Comparison of ENCODE assay signal across 21 mouse cellular contexts in the genomic region with DNA sequence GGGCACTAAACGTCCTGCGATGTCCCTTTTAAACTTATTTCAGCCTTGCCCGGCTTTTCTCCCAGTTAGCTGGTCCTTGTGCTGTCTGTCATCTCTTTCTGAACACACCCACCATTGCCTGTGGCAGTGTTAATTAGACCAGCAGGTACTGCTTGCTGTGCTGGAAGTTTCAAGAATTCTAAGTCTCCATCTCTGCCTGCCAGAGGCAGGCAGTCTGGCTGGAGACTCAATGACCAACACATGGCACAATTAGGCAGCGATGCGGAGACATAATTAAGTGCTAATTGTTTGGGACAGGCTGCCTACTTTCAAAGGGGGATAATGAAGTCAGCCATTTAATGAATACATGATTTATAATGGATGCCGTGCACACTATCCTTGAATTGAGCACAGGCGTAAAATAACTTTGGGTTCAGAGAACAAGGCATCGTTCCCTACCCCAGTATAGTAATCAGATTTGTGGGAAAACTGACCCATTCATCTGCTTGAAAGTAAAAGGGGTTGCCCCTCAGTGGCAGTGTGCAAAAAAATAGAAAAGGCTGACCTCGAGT. TPM values are rescaled to one million over a fixed set of nuclear protein-coding genes. Genes with fewer than 3 reads are reported as not detected.
A peak's percentile ranks its signal among the peaks of the same experiment; 100 is the strongest.
DNase-seq lines count a peak whose midpoint lies in the region; ATAC-seq lines count a peak whose summit lies in the region.
"Had no signal": no experiment of that assay in that cellular context is flagged by ENCODE, and none has a peak within 500 bp of the region (broad histone marks: within the 10 kb centered on the region; RNA-seq: fewer than 3 reads in every experiment).

No protein-coding gene starts in this region.

- H3K9me3 ChIP-seq in midbrain, embryonic 14.5 days (ENCODE audit: control insufficient read depth, low read length), result peaks cover 6% of the 10 kb centered on the region; the same call in 1 of the 2 replicates
- H3K9me3 ChIP-seq in midbrain, embryonic 16.5 days (replicated peaks; ENCODE audit: control insufficient read depth, low read length, poor library complexity, severe bottlenecking), result peaks cover 3% of the 10 kb centered on the region; the same call in 1 of the 2 replicates
- 0 out of 2 replicates have a peak, but pooled peaks cover 3% of the 10 kb centered on the region for H3K9me3 ChIP-seq in forebrain, embryonic 14.5 days (replicated peaks; ENCODE audit: control insufficient read depth, low read length)
- H3K9me3 ChIP-seq: limb, embryonic 15.5 days had no signal

- WGBS in midbrain, embryonic 14.5 days, result 71% methylated on average over 9 of the region's 9 CpGs
- 61% methylated on average over 9 of the region's 9 CpGs for WGBS in midbrain, embryonic 16.5 days
- 4% methylated on average over 9 of the region's 9 CpGs for WGBS in forebrain, embryonic 14.5 days

- no peaks in the 10 kb centered on the region for H3K4me1 ChIP-seq in midbrain, embryonic 14.5 days (ENCODE audit: control insufficient read depth, insufficient read depth, low read length)
- H3K4me1 ChIP-seq in midbrain, embryonic 16.5 days (ENCODE audit: control insufficient read depth, insufficient read depth, low read length), result no peaks in the 10 kb centered on the region
- H3K4me1 ChIP-seq in forebrain, embryonic 14.5 days (ENCODE audit: control insufficient read depth, insufficient read depth, low read length), result peaks cover 6% of the 10 kb centered on the region

- no peak overlapping the region for H3K4me3 ChIP-seq in midbrain, embryonic 14.5 days (replicated peaks; ENCODE audit: low read depth, low read length)
- no peak overlapping the region for H3K4me3 ChIP-seq in midbrain, embryonic 16.5 days (ENCODE audit: low read depth, low read length)
- no peak overlapping the region for H3K4me3 ChIP-seq in forebrain, embryonic 14.5 days (ENCODE audit: low read depth, low read length)
- H3K4me3 ChIP-seq: limb, embryonic 15.5 days; myocyte had no signal

- peak; percentile 19 for DNase-seq in embryo, embryonic 11 days
- DNase-seq in embryo, embryonic 10 days (ENCODE audit: low spot score), result no peak
- peak; percentile 7 for DNase-seq in midbrain, embryonic 14.5 days
- peak; percentile 92 for DNase-seq in forebrain, embryonic 14.5 days (ENCODE audit: low spot score)
- DNase-seq in frontal cortex, adult 2 months (ENCODE audit: extremely low spot score in 1 of 2, low spot score in 1 of 2), result no peak
- DNase-seq: adrenal gland, postnatal 10 days; cerebellum, adult 8-10 months; gastrocnemius, postnatal 36 days; heart, postnatal 14 days; kidney, adult 2 months; kidney, postnatal 36 days; layer of hippocampus, adult 9-11 months; lung, postnatal 10 days; right cerebral cortex, postnatal 14 days; thymus, postnatal 14 days had no signal

- H3K36me3 ChIP-seq in midbrain, embryonic 14.5 days (ENCODE audit: control insufficient read depth, insufficient read depth, low read length), result no peaks in the 10 kb centered on the region
- H3K36me3 ChIP-seq in midbrain, embryonic 16.5 days (ENCODE audit: control insufficient read depth, insufficient read depth, low read length), result no peaks in the 10 kb centered on the region
- H3K36me3 ChIP-seq in forebrain, embryonic 14.5 days (ENCODE audit: control insufficient read depth, insufficient read depth, low read length), result no peaks in the 10 kb centered on the region
- H3K36me3 ChIP-seq: limb, embryonic 15.5 days had no signal

- no peak for ATAC-seq in midbrain, embryonic 14.5 days (ENCODE audit: low FRiP score, low TSS enrichment)
- no peak for ATAC-seq in midbrain, embryonic 16.5 days
- ATAC-seq in forebrain, embryonic 14.5 days, result peak; percentile 98
- ATAC-seq in megakaryocyte, adult 5-6 weeks (ENCODE audit: poor library complexity, severe bottlenecking), result no peak

- H3K4me2 ChIP-seq in midbrain, embryonic 14.5 days (ENCODE audit: low read length), result no peak overlapping the region
- no peak overlapping the region for H3K4me2 ChIP-seq in midbrain, embryonic 16.5 days (ENCODE audit: low read length)
- H3K4me2 ChIP-seq in forebrain, embryonic 14.5 days (ENCODE audit: low read length), result peak overlapping the region; percentile 24; the same call in 1 of the 2 replicates
- H3K4me2 ChIP-seq: heart, embryonic 11.5 days; limb, embryonic 15.5 days had no signal

- no peak overlapping the region for H3K9ac ChIP-seq in midbrain, embryonic 14.5 days (replicated peaks; ENCODE audit: low read length)
- no peak overlapping the region for H3K9ac ChIP-seq in midbrain, embryonic 16.5 days (ENCODE audit: low read depth, low read length)
- H3K9ac ChIP-seq in forebrain, embryonic 14.5 days (ENCODE audit: low read length), result no peak overlapping the region
- H3K9ac ChIP-seq: limb, embryonic 15.5 days had no signal

- H3K27me3 ChIP-seq in midbrain, embryonic 14.5 days (ENCODE audit: control insufficient read depth, insufficient read depth, low read length), result no peaks in the 10 kb centered on the region
- no peaks in the 10 kb centered on the region for H3K27me3 ChIP-seq in midbrain, embryonic 16.5 days (ENCODE audit: control insufficient read depth, insufficient read depth, low read depth, low read length)
- no peaks in the 10 kb centered on the region for H3K27me3 ChIP-seq in forebrain, embryonic 14.5 days (replicated peaks; ENCODE audit: control insufficient read depth, insufficient read depth, low read length)
- H3K27me3 ChIP-seq: CH12.LX; limb, embryonic 15.5 days had no signal

- H3K27ac ChIP-seq in midbrain, embryonic 14.5 days (replicated peaks; ENCODE audit: low read depth, low read length), result no peak overlapping the region
- H3K27ac ChIP-seq in midbrain, embryonic 16.5 days (ENCODE audit: low read length), result no peak overlapping the region
- H3K27ac ChIP-seq in forebrain, embryonic 14.5 days (ENCODE audit: low read depth, low read length), result peak overlapping the region; percentile 49; the same call in 1 of the 2 replicates
- H3K27ac ChIP-seq: limb, embryonic 15.5 days had no signal

RNA-seq across cellular contexts. Expression of a gene that starts 32.8 kb away (rescaled TPM):
- 6.4 and 7.4 TPM in 2 replicates for polyA plus RNA-seq in midbrain, embryonic 14.5 days (2014; fragmentation: Nextera tagmentation; extraction: Ambion mirVana)
- polyA plus RNA-seq in midbrain, embryonic 16.5 days (2015; fragmentation: Nextera tagmentation; extraction: Ambion mirVana), result 5.2 and 5.3 TPM in 2 replicates
- polyA plus RNA-seq in forebrain, embryonic 14.5 days (2014; fragmentation: Nextera tagmentation; extraction: Ambion mirVana), result 5.8 and 10.1 TPM in 2 replicates
- 51.2 and 52.0 TPM in 2 replicates for total RNA-seq in megakaryocyte, adult 5-6 weeks (2015)
- total RNA-seq in megakaryocyte, adult 5-6 weeks (2017), result 23.7 and 32.1 TPM in 2 replicates
- polyA plus RNA-seq in frontal cortex, adult 2 months (2012; rRNA removed), result 37.4 and 38.9 TPM in 2 replicates

Comparison
In these comparisons a context has a peak if more than half of its experiments do, and no peak if none do; other contexts are left out.
1. DNase-seq: peak in embryo, embryonic 11 days (single experiment), midbrain, embryonic 14.5 days (single experiment) and forebrain, embryonic 14.5 days (single experiment); none in embryo, embryonic 10 days (single experiment) and frontal cortex, adult 2 months (0 of 2).